Mouse (Mus musculus) intestine, embryonic 14.5 days (tissue): ENCODE data around the gene C130050O18Rik. TPM values are rescaled to one million over a fixed set of nuclear protein-coding genes. Genes with fewer than 3 reads are reported as not detected.

ENCODE experiments used
- ATAC-seq: fragments of 200-750 bp; cut with Nextera tagmentation; replicated peaks from 2 replicates; pipeline ENCODE4 v1.8.0; 2017; ENCODE audit warnings: low read depth, moderate number of reproducible peaks, moderate TSS enrichment, moderate library complexity; ENCODE audit not compliant: low FRiP score, low TSS enrichment
- DNase-seq: peaks from one replicate; pipeline ENCODE4 v3.0.0-alpha.2; 2018; ENCODE audit warnings: low spot score
- H3K27ac ChIP-seq: fragments of 300-500 bp; sonication (generic); 2 replicates; pipeline ENCODE4 v1.5.1; 2014; ENCODE audit warnings: low read depth, mild to moderate bottlenecking, control low read depth
- H3K27me3 ChIP-seq: fragments of 300-500 bp; sonication (generic); replicated peaks from 2 replicates; pipeline ENCODE4 v1.6.1; 2014; ENCODE audit warnings: low read length, control low read depth; ENCODE audit not compliant: control insufficient read depth, insufficient read depth
- H3K36me3 ChIP-seq: fragments of 300-500 bp; sonication (generic); 2 replicates; pipeline ENCODE4 v1.6.1; 2014; ENCODE audit warnings: low read length, control low read depth; ENCODE audit not compliant: control insufficient read depth, insufficient read depth
- H3K4me1 ChIP-seq: fragments of 300-500 bp; sonication (generic); replicated peaks from 2 replicates; pipeline ENCODE4 v1.6.1; 2014; ENCODE audit warnings: low read length, control low read depth, mixed read lengths; ENCODE audit not compliant: control insufficient read depth, insufficient read depth
- H3K4me2 ChIP-seq: fragments of 300-500 bp; sonication (generic); 2 replicates; pipeline ENCODE4 v1.6.1; 2014; ENCODE audit warnings: low read length
- H3K4me3 ChIP-seq: fragments of 300-500 bp; sonication (generic); 2 replicates; pipeline ENCODE4 v1.5.1; 2014; ENCODE audit warnings: low read depth, low read length, control low read depth, mixed read lengths
- H3K9ac ChIP-seq: fragments of 300-500 bp; sonication (generic); 2 replicates; pipeline ENCODE4 v1.6.1; 2014; ENCODE audit warnings: mild to moderate bottlenecking, low read length
- H3K9me3 ChIP-seq: fragments of 300-500 bp; sonication (generic); 2 replicates; pipeline ENCODE4 v1.6.1; 2016; ENCODE audit warnings: low read length, control low read depth; ENCODE audit not compliant: control insufficient read depth
- WGBS: fragments of 180-500 bp; shearing (Covaris S2); extraction: QIAGEN DNeasy Blood & Tissue Kit; methylation state at CpG from one replicate; pipeline ENCODE4 v1.1.7; 2014; 5-methylcytosine and 5-hydroxymethylcytosine counted together
- polyA plus RNA-seq: library from polyadenylated mRNA; unstranded; fragments of >200 nt; fragmentation: Nextera tagmentation; extraction: Ambion mirVana; gene quantifications from 2 replicates; pipeline ENCODE4 v1.2.1, GENCODE M21; 2014

Gene C130050O18Rik
- polyA plus RNA-seq, 1 experiment from 2014 or later, result 1.3 TPM

DNA sequence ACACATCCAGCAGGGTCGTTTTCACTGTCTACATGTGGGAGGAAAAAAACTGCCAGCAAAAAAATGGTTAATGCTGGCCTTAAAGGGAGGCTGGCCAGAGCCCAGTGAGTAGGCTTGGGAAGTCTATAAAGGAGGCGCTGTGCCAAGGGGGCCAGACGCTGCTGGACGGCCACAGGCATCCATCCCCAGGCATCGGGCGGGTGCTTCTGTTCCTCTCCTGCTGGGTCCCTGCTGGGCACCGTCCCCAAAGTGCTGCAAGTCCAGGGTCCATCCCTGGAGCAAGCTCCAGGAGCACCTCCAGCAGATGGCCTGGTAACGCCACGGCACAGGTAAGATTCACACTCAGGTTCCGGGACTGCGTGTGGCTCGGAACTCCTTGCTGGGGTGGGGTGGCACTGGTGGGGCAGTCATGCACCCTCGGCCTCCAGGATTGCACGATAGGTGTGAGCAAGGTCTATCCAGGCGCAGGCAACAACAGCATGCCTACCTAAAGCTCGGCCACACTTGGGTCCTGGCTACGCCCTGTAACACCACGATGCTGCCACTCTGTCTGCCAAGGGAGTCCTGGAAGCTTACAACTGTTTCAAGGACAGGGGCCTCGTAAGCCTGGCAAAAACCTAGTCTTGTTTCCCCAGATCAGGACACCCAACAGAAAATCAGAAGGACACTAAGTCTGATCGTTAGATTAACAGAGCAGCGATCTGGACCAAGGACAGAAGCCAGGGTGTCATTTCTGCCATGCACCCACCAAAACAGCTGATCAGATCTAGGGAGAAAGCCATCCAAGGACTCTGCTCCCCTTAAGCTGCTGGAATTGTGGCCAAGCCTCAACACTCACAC lies 18.2 kb downstream of the C130050O18Rik start, which contains the start of gene Gper1:
Gper1 (plus strand) TSS at position 126 of the 840 bp plus-strand sequence.
- H3K9ac ChIP-seq, result no peak within 1 kb of the TSS
- ATAC-seq, result no peak; the same call in 1 of the 2 replicates
- DNase-seq, result peak; percentile 65
- WGBS, result 47% methylated on average over 21 of the region's 21 CpGs
- H3K4me3 ChIP-seq, result peak within 1 kb of the TSS; percentile 14; the same call in 1 of the 2 replicates
- H3K27me3 ChIP-seq, result no peaks in the 10 kb centered on the region
- H3K9me3 ChIP-seq, result no peaks in the 10 kb centered on the region
- no peaks in the 10 kb centered on the region for H3K36me3 ChIP-seq
- peak within 1 kb of the TSS; percentile 22 for H3K4me2 ChIP-seq
- H3K4me1 ChIP-seq, result peaks cover 20% of the 10 kb centered on the region; the same call in 1 of the 2 replicates
- H3K27ac ChIP-seq, result no peak within 1 kb of the TSS

- WGBS, result 71% methylated on average over 9 of the region's 9 CpGs
- Histone ChIP-seq H3K9ac (no peak overlapping the region), H3K4me2 (no peak overlapping the region), H3K27ac (no peak overlapping the region), H3K4me1 (peaks cover 20% of the 10 kb centered on the region; the same call in 1 of the 2 replicates), H3K4me3 (no peak overlapping the region), H3K36me3 (no peaks in the 10 kb centered on the region), H3K27me3 (no peaks in the 10 kb centered on the region), H3K9me3 (no peaks in the 10 kb centered on the region)
- DNase-seq (no peak), ATAC-seq (no peak)
These were observed 20.1 kb downstream of the C130050O18Rik start for GRCm38 (mm10) chr5:139425198-139425597.

GRCm38 (mm10) chr5:139427001-139427400 lies 21.9 kb downstream of the C130050O18Rik start:
- no peak for ATAC-seq

GRCm38 (mm10) chr5:139427989-139428388 lies 22.9 kb downstream of the C130050O18Rik start:
- Histone ChIP-seq H3K27ac (no peak overlapping the region), H3K4me1 (peaks cover 18% of the 10 kb centered on the region; the same call in 1 of the 2 replicates), H3K27me3 (no peaks in the 10 kb centered on the region), H3K4me2 (no peak overlapping the region), H3K9ac (no peak overlapping the region), H3K9me3 (no peaks in the 10 kb centered on the region), H3K36me3 (no peaks in the 10 kb centered on the region), H3K4me3 (no peak overlapping the region)
- ATAC-seq (no peak), DNase-seq (no peak)
- WGBS, result 79% methylated on average over 9 of the region's 9 CpGs

More at GRCm38 (mm10) chr5:139427001-139427400, 21.9 kb downstream of the C130050O18Rik start:
- no peak overlapping the region for H3K4me3 ChIP-seq
- H3K9me3 ChIP-seq, result no peaks in the 10 kb centered on the region
- no peak overlapping the region for H3K27ac ChIP-seq
- H3K4me1 ChIP-seq, result peaks cover 22% of the 10 kb centered on the region; the same call in 1 of the 2 replicates
- DNase-seq, result no peak
- WGBS, result 83% methylated on average over 9 of the region's 9 CpGs
- H3K27me3 ChIP-seq, result no peaks in the 10 kb centered on the region
- H3K36me3 ChIP-seq, result no peaks in the 10 kb centered on the region
- H3K4me2 ChIP-seq, result no peak overlapping the region
- H3K9ac ChIP-seq, result no peak overlapping the region

GRCm38 (mm10) chr5:139429818-139430341 lies 24.8 kb downstream of the C130050O18Rik start:
- H3K27ac ChIP-seq, result no peak overlapping the region
- no peak overlapping the region for H3K9ac ChIP-seq
- H3K4me3 ChIP-seq, result no peak overlapping the region
- no peak for DNase-seq
- H3K36me3 ChIP-seq, result no peaks in the 10 kb centered on the region
- no peaks in the 10 kb centered on the region for H3K27me3 ChIP-seq
- H3K9me3 ChIP-seq, result no peaks in the 10 kb centered on the region
- ATAC-seq, result no peak; the same call in 1 of the 2 replicates
- H3K4me2 ChIP-seq, result no peak overlapping the region
- peaks cover 9% of the 10 kb centered on the region; the same call in 1 of the 2 replicates for H3K4me1 ChIP-seq
- 28% methylated on average over 12 of the region's 12 CpGs for WGBS

GRCm38 (mm10) chr5:139432333-139432732 lies 27.3 kb downstream of the C130050O18Rik start:
- DNase-seq (no peak), ATAC-seq (no peak)
- Histone ChIP-seq H3K4me2 (no peak overlapping the region), H3K36me3 (no peaks in the 10 kb centered on the region), H3K9me3 (no peaks in the 10 kb centered on the region), H3K4me3 (no peak overlapping the region), H3K27ac (no peak overlapping the region), H3K27me3 (no peaks in the 10 kb centered on the region), H3K9ac (no peak overlapping the region), H3K4me1 (peaks cover 9% of the 10 kb centered on the region; the same call in 1 of the 2 replicates)
- 82% methylated on average over 6 of the region's 6 CpGs for WGBS

- H3K27ac ChIP-seq, result no peak overlapping the region
- ATAC-seq (no peak), DNase-seq (no peak)
- no peak overlapping the region for H3K9ac ChIP-seq
- peaks cover 9% of the 10 kb centered on the region; the same call in 1 of the 2 replicates for H3K4me1 ChIP-seq
- no peaks in the 10 kb centered on the region for H3K27me3 ChIP-seq
- H3K4me3 ChIP-seq, result no peak overlapping the region
- no peak overlapping the region for H3K4me2 ChIP-seq
- WGBS, result 72% methylated on average over 7 of the region's 7 CpGs
- no peaks in the 10 kb centered on the region for H3K36me3 ChIP-seq
- H3K9me3 ChIP-seq, result no peaks in the 10 kb centered on the region
These were observed 27.8 kb downstream of the C130050O18Rik start for GRCm38 (mm10) chr5:139432747-139433508.

- Histone ChIP-seq H3K4me1 (peaks cover 9% of the 10 kb centered on the region; the same call in 1 of the 2 replicates), H3K27ac (no peak overlapping the region), H3K4me3 (no peak overlapping the region), H3K36me3 (no peaks in the 10 kb centered on the region), H3K4me2 (no peak overlapping the region), H3K9me3 (no peaks in the 10 kb centered on the region), H3K27me3 (no peaks in the 10 kb centered on the region), H3K9ac (no peak overlapping the region)
- ATAC-seq (no peak), DNase-seq (no peak)
- WGBS, result 79% methylated on average over 9 of the region's 9 CpGs
These were observed 28.9 kb downstream of the C130050O18Rik start for GRCm38 (mm10) chr5:139433842-139434568.
